Mouse (Mus musculus): ENCODE measurements around the gene Smim14. TPM values are rescaled to one million over a fixed set of nuclear protein-coding genes. Genes with fewer than 3 reads are reported as not detected.
A peak's percentile ranks its signal among the peaks of the same experiment; 100 is the strongest.

Gene Smim14
- total and polyA plus RNA-seq, 2 experiments from 2014 or later = 156 to 190 TPM

DNA sequence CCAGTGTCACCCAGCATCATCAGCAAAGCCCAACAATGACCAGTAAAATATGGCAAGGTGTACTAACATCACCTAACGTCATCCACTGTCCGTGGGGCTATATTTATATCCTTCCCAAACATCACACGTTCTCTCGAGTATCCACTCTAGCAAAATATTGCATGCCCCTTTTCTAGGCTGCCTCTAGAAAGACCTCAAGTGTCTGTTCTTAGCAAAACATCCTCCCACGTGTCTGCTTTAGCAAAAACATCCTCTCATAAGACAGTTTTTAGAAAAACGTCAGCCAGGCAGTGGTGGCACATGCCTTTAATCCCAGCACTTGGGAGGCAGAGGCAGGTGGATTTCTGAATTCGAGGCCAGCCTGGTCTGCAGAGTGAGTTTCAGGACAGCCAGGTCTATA is 36.8 kb downstream of the Smim14 start:
- no peak overlapping the region for H3K4me2 ChIP-seq (ENCODE audit: low read depth, low read length)
- H3K9ac ChIP-seq (replicated peaks; ENCODE audit: low read depth, low read length) = no peak overlapping the region
- H3K27me3 ChIP-seq (ENCODE audit: control insufficient read depth, insufficient read depth, low read length) = no peaks in the 10 kb centered on the region
- DNase-seq (ENCODE audit: low spot score) (no peak), ATAC-seq (ENCODE audit: insufficient read depth, low read depth) (no peak)
- no peak for TF ChIP-seq CTCF (IDR thresholded peaks at IDR 0.05; ENCODE audit: low read depth)
- no peak for TF ChIP-seq EP300 (IDR thresholded peaks at IDR 0.05; ENCODE audit: low read depth)
- no peak overlapping the region for H3K27ac ChIP-seq (ENCODE audit: low read depth)
- 69% methylated on average over 7 of the region's 7 CpGs for WGBS
- H3K4me1 ChIP-seq (ENCODE audit: control insufficient read depth, insufficient read depth) = no peaks in the 10 kb centered on the region
- H3K9me3 ChIP-seq (replicated peaks; ENCODE audit: control insufficient read depth, low read length) = no peaks in the 10 kb centered on the region
- H3K4me3 ChIP-seq (ENCODE audit: low read depth, low read length) = no peak overlapping the region
- H3K36me3 ChIP-seq (replicated peaks; ENCODE audit: control insufficient read depth, insufficient read depth, low read length) = no peaks in the 10 kb centered on the region

DNA sequence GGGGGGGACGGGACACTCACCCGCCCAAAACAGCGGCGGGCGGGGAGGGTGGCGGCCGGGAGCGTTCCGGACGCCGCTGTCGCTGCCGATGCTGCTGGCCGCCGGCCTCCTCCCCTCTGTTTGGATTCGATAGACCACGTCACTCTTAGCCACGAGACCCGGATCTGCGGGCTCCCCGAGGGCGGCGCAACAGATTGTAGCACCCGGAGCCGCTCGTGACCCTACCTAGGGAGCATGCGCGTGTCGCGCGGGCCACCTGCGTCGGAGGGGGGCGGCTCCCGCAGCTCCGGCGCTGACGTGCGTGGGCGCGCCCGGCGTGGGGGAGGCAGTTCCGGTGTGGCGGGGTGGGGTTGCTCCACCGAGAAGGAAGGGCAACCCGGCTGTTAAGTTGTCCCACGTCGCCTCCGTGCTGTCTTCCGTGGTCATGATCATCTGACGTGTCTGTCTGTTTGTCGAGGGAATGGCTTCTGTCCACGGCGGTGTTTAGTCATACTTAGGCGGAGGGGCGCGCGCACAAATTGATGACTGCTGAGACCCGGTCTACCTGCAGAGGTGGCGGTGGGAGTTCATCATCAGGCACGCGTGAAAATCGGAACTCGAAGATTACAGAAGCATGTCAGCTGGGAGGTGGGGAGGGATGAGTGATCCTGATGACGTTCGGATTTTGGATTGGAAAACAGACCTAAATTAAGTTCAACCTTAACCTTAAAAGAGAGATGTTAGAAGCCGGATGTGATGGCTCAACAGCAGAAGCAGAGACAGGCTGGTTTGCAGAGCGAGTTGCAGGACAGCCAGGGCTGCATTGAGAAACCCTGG is 44.1 kb downstream of the Smim14 start, which contains the start of gene Gm43552:
Gene Gm43552 (minus strand): TSS at position 118 of the 816 bp plus-strand sequence.
- H3K4me2 ChIP-seq (ENCODE audit: low read depth, low read length) = peak within 1 kb of the TSS; percentile 93
- ATAC-seq (ENCODE audit: insufficient read depth, low read depth) (peak; percentile 98), DNase-seq (ENCODE audit: low spot score) (peak; percentile 96)
- H3K27me3 ChIP-seq (ENCODE audit: control insufficient read depth, insufficient read depth, low read length) = no peaks in the 10 kb centered on the region
- peak within 1 kb of the TSS; percentile 91 for H3K9ac ChIP-seq (replicated peaks; ENCODE audit: low read depth, low read length)
- no peaks in the 10 kb centered on the region for H3K9me3 ChIP-seq (replicated peaks; ENCODE audit: control insufficient read depth, low read length)
- H3K4me1 ChIP-seq (ENCODE audit: control insufficient read depth, insufficient read depth) = peaks cover 38% of the 10 kb centered on the region
- peak within 1 kb of the TSS; percentile 79 for H3K4me3 ChIP-seq (ENCODE audit: low read depth, low read length)
- H3K27ac ChIP-seq (ENCODE audit: low read depth) = peak within 1 kb of the TSS; percentile 98
- H3K36me3 ChIP-seq (replicated peaks; ENCODE audit: control insufficient read depth, insufficient read depth, low read length) = no peaks in the 10 kb centered on the region
- no peak for TF ChIP-seq CTCF (IDR thresholded peaks at IDR 0.05; ENCODE audit: low read depth)
- no peak for TF ChIP-seq EP300 (IDR thresholded peaks at IDR 0.05; ENCODE audit: low read depth)
- under 1% methylated on average over 61 of the region's 69 CpGs for WGBS

DNA sequence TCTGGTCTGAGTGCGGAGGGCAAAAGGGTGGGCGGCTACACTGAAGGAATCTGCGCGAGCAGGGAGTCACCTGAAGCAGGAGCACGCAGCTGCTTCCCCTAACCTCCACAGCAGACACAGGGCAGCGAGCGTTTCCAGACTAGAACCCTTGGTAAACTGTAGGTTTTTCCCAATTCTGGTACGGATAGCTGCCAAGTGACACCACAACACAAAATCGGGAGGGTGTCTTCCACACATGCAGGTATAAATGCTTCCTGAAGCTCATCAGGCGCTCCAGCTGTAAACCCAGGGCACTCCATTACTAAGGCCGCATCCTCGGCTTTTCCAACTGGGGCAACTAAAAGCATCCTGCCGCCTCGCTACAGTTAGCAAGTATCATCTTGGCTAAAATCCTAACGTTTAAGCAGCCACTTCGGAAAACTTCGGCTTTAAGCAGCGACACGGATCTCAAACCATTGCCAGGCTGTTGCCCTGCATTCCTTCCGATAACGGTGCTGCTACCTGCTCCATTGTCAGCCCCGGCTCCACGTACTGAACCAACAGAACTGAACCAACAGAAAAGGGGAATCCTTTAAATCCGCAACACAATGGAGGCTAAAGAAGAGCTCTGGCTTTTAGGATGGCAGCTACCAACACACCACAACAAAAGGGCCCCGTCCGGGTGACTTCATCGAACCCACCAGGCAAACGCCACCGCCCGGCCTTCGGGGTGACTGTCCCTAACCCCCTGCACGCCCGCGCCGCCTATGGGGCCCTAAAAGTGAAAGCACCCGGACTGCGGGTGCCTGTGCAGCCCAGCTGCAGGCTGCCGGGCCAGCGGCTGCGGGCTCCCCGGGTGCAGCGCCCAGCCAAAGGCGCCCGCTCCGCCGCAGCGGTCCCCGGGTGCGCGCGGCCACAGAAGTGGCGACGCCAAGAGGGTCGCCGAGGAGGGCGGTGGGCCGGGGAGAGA is 44.9 kb downstream of the Smim14 start:
- no peaks in the 10 kb centered on the region for H3K9me3 ChIP-seq (replicated peaks; ENCODE audit: control insufficient read depth, low read length)
- ATAC-seq (ENCODE audit: insufficient read depth, low read depth) = peak; percentile 77
- H3K27me3 ChIP-seq (ENCODE audit: control insufficient read depth, insufficient read depth, low read length) = no peaks in the 10 kb centered on the region
- peak overlapping the region; percentile 98 for H3K27ac ChIP-seq (ENCODE audit: low read depth)
- H3K4me3 ChIP-seq (ENCODE audit: low read depth, low read length) = peak overlapping the region; percentile 79
- TF ChIP-seq EP300 (IDR thresholded peaks at IDR 0.05; ENCODE audit: low read depth) (no peak), CTCF (IDR thresholded peaks at IDR 0.05; ENCODE audit: low read depth) (no peak)
- H3K4me1 ChIP-seq (ENCODE audit: control insufficient read depth, insufficient read depth) = peaks cover 40% of the 10 kb centered on the region
- H3K4me2 ChIP-seq (ENCODE audit: low read depth, low read length) = peak overlapping the region; percentile 93
- WGBS = under 1% methylated on average over 44 of the region's 57 CpGs
- peak overlapping the region; percentile 91 for H3K9ac ChIP-seq (replicated peaks; ENCODE audit: low read depth, low read length)
- peak; percentile 57 for DNase-seq (ENCODE audit: low spot score)
- no peaks in the 10 kb centered on the region for H3K36me3 ChIP-seq (replicated peaks; ENCODE audit: control insufficient read depth, insufficient read depth, low read length)

DNA sequence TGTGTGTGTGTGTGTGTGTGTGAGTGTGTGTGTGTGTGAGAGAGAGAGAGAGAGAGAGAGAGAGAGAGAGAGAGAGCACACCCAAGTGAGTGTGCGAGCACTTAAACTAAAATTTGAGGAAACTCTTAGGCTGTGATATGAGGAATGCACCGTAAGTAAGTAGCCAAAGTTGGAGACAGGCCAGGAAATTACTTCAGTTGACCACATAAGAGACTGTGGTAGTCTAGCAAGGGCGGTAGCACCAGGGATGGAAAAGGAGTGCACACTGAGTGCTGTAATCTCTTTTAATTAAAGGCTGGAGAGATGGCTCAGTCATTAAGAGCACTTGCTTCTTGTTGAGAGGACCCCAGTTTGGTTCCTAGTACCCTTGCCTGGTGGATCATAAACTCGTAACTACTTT is 47.2 kb downstream of the Smim14 start:
- ATAC-seq (ENCODE audit: insufficient read depth, low read depth) = no peak

DNA sequence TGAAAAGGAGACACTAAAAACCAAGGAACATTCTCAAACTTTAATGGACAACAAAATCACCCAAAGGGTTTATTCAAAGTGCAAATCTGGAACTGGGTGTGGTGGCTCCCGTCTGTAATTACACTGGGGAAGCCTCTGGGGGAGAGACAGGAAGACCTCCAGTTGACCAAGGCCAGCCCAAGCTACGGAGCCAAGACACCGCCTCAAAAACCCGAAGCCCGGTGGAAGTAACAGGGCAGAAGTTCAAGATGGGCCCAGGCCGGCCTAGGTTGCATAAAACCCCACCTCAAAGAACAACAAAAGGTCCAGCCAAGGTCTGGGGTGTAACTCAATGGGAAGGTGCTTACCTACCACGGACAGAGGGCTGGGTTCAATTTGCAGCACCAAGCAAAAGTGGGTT is 48.3 kb downstream of the Smim14 start:
- no peak for TF ChIP-seq CTCF (IDR thresholded peaks at IDR 0.05; ENCODE audit: low read depth)
- TF ChIP-seq EP300 (IDR thresholded peaks at IDR 0.05; ENCODE audit: low read depth) = no peak
- Histone ChIP-seq H3K27me3 (ENCODE audit: control insufficient read depth, insufficient read depth, low read length) (no peaks in the 10 kb centered on the region), H3K27ac (ENCODE audit: low read depth) (no peak overlapping the region), H3K4me2 (ENCODE audit: low read depth, low read length) (no peak overlapping the region), H3K9me3 (replicated peaks; ENCODE audit: control insufficient read depth, low read length) (no peaks in the 10 kb centered on the region), H3K4me1 (ENCODE audit: control insufficient read depth, insufficient read depth) (peaks cover 46% of the 10 kb centered on the region), H3K9ac (replicated peaks; ENCODE audit: low read depth, low read length) (no peak overlapping the region), H3K4me3 (ENCODE audit: low read depth, low read length) (no peak overlapping the region), H3K36me3 (replicated peaks; ENCODE audit: control insufficient read depth, insufficient read depth, low read length) (no peaks in the 10 kb centered on the region)
- ATAC-seq (ENCODE audit: insufficient read depth, low read depth) (no peak), DNase-seq (ENCODE audit: low spot score) (no peak)
- 64% methylated on average over 7 of the region's 7 CpGs for WGBS

More for the DNA sequence above, 47.2 kb downstream of the Smim14 start:
- TF ChIP-seq EP300 (IDR thresholded peaks at IDR 0.05; ENCODE audit: low read depth) (no peak), CTCF (IDR thresholded peaks at IDR 0.05; ENCODE audit: low read depth) (no peak)
- Histone ChIP-seq H3K27me3 (ENCODE audit: control insufficient read depth, insufficient read depth, low read length) (no peaks in the 10 kb centered on the region), H3K36me3 (replicated peaks; ENCODE audit: control insufficient read depth, insufficient read depth, low read length) (no peaks in the 10 kb centered on the region), H3K27ac (ENCODE audit: low read depth) (0 out of 2 replicates have a peak overlapping the region, but pooled peaks have one; percentile 3), H3K4me1 (ENCODE audit: control insufficient read depth, insufficient read depth) (peaks cover 42% of the 10 kb centered on the region), H3K9me3 (replicated peaks; ENCODE audit: control insufficient read depth, low read length) (no peaks in the 10 kb centered on the region), H3K9ac (replicated peaks; ENCODE audit: low read depth, low read length) (no peak overlapping the region), H3K4me2 (ENCODE audit: low read depth, low read length) (peak overlapping the region; percentile 11; the same call in 1 of the 2 replicates), H3K4me3 (ENCODE audit: low read depth, low read length) (no peak overlapping the region)
- 22% methylated on average over 4 of the region's 4 CpGs for WGBS
- DNase-seq (ENCODE audit: low spot score) = peak; percentile 58
